14 mouse cellular contexts compared by ENCODE assay signal in the genomic region with DNA sequence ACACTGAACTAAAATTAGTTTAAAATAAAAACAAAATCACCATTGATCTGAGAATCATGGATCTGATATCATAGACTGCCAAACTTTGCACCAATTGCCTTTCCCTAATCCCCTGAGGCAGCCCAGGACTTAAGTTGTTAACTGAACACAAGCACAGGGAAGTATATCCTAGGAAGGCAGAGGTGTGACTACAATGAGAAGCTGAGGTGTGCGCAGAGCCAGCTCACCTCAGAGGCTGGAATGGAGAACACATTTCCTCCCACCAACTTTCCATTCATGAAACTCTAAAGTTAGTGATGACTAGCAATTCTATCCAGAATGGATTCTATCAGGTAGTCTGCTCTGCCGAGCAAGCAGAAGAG.
"Had no signal": no experiment of that assay in that cellular context is flagged by ENCODE, and none has a peak within 500 bp of the region (broad histone marks: within the 10 kb centered on the region; RNA-seq: fewer than 3 reads in every experiment).

No protein-coding gene starts in this region.

- H3K27ac ChIP-seq: limb, embryonic 12.5 days; lung, embryonic 15.5 days; macrophage; midbrain, embryonic 10.5 days; midbrain, embryonic 15.5 days; neural tube, embryonic 13.5 days; stomach, embryonic 15.5 days had no signal

- DNase-seq: kidney, postnatal 14 days; lung, postnatal 14 days; retina, postnatal 1 day; right cerebral cortex, postnatal 14 days; thymus, adult 2 months; thymus, postnatal 25 days had no signal

- H3K9ac ChIP-seq: kidney, embryonic 15.5 days; limb, embryonic 12.5 days; lung, embryonic 15.5 days; midbrain, embryonic 15.5 days; neural tube, embryonic 13.5 days; stomach, embryonic 15.5 days had no signal

- H3K4me3 ChIP-seq: kidney, embryonic 15.5 days; limb, embryonic 12.5 days; lung, embryonic 15.5 days; midbrain, embryonic 10.5 days; midbrain, embryonic 15.5 days; neural tube, embryonic 13.5 days; stomach, embryonic 15.5 days had no signal

- ATAC-seq: midbrain, embryonic 15.5 days had no signal

- H3K36me3 ChIP-seq: kidney, embryonic 15.5 days; limb, embryonic 12.5 days; lung, embryonic 15.5 days; midbrain, embryonic 15.5 days; neural tube, embryonic 13.5 days; stomach, embryonic 15.5 days had no signal

- H3K27me3 ChIP-seq: kidney, embryonic 15.5 days; limb, embryonic 12.5 days; lung, embryonic 15.5 days; midbrain, embryonic 15.5 days; neural tube, embryonic 13.5 days; stomach, embryonic 15.5 days had no signal

- H3K4me1 ChIP-seq: limb, embryonic 12.5 days; lung, embryonic 15.5 days; midbrain, embryonic 15.5 days; neural tube, embryonic 13.5 days; stomach, embryonic 15.5 days had no signal

- H3K4me2 ChIP-seq: kidney, embryonic 15.5 days; limb, embryonic 12.5 days; lung, embryonic 15.5 days; midbrain, embryonic 15.5 days; neural tube, embryonic 13.5 days; stomach, embryonic 15.5 days had no signal

- H3K9me3 ChIP-seq: kidney, embryonic 15.5 days; limb, embryonic 12.5 days; lung, embryonic 15.5 days; midbrain, embryonic 10.5 days; midbrain, embryonic 15.5 days; neural tube, embryonic 13.5 days; stomach, embryonic 15.5 days had no signal
